Mouse (Mus musculus) liver, adult (tissue): ENCODE measurements around the gene Nup85.

Experiments used
- GATA4 ChIP-seq: IDR thresholded peaks from 2 replicates; pipeline ENCODE4 v1.6.1; 2014; ENCODE audit warnings: mild to moderate bottlenecking, low read length; ENCODE audit not compliant: insufficient replicate concordance

The Nup85 gene

GRCm38 (mm10) chr11:115603128-115603475 is 38.9 kb downstream of the Nup85 start:
- no peak for TF ChIP-seq GATA4

GRCm38 (mm10) chr11:115603476-115604303 is 39.5 kb downstream of the Nup85 start, which contains the start of the genes Mrps7 and Gga3:
Gene Mrps7 (plus strand): TSS chr11:115603925.
Gene Gga3 (minus strand): TSS chr11:115604051.
- TF ChIP-seq GATA4: peak; percentile 14; the same call in 1 of the 2 replicates

GRCm38 (mm10) chr11:115604304-115604696 is 40.1 kb downstream of the Nup85 start:
- TF ChIP-seq GATA4: no peak

- no peak for TF ChIP-seq GATA4
These were observed 42.5 kb downstream of the Nup85 start for GRCm38 (mm10) chr11:115606733-115607132.

GRCm38 (mm10) chr11:115608421-115609399 is 44.5 kb downstream of the Nup85 start:
- no peak for TF ChIP-seq GATA4

- no peak for TF ChIP-seq GATA4
These were observed 45.3 kb downstream of the Nup85 start for GRCm38 (mm10) chr11:115609576-115609975.

- no peak for TF ChIP-seq GATA4
These were observed 46.9 kb downstream of the Nup85 start for GRCm38 (mm10) chr11:115611173-115611572.

GRCm38 (mm10) chr11:115612059-115612409 is 47.8 kb downstream of the Nup85 start:
- TF ChIP-seq GATA4: no peak

- no peak for TF ChIP-seq GATA4
These were observed 48.3 kb downstream of the Nup85 start, which contains the start of gene Mif4gd for GRCm38 (mm10) chr11:115612410-115613137. Gene Mif4gd (minus strand): TSS chr11:115612969.

GRCm38 (mm10) chr11:115613138-115613945 is 49.1 kb downstream of the Nup85 start:
- TF ChIP-seq GATA4: no peak

- no peak for TF ChIP-seq GATA4
These were observed 50.3 kb downstream of the Nup85 start for GRCm38 (mm10) chr11:115614346-115615107.

GRCm38 (mm10) chr11:115615108-115615825 is 51.0 kb downstream of the Nup85 start:
- TF ChIP-seq GATA4: no peak

GRCm38 (mm10) chr11:115615875-115616274 is 51.6 kb downstream of the Nup85 start:
- TF ChIP-seq GATA4: no peak

GRCm38 (mm10) chr11:115616371-115616770 is 52.1 kb downstream of the Nup85 start:
- no peak for TF ChIP-seq GATA4
